Mouse (Mus musculus): ENCODE results near the gene Mfsd6.

DNA sequence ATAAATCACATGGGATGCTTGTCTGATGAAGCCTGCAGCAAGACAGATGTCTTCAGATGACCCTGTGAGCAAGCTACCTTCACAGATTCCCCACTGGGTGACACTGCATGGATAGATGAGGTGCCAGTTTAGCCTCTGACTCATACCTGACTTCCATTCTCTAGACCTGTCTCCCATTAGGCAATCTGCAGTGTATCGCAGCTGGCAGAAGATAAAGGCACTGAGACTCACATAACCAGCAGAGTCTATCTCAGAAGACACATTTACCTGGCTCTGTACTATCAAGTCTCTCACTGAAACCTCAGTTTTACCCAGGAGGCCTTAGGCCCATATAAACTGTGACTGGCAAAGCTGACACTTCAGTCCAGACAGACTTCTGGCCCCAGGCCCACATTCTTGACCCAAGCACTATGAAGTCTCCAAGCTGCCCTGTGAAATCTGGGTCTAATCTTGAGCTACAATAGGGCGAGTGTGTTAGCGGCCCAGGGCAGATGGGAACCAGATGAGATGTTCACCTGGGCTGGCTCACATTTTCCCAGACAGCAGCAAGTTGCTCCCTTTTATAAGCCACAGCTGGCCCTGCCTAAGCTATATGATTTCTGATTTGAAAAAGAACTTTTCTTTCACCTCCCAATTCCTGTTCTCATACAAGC, 74.5 kb downstream of the Mfsd6 start:
- no peak for TF ChIP-seq HCFC1 (IDR thresholded peaks at IDR 0.05; ENCODE audit: low read depth, low read length)
- no peak for TF ChIP-seq KAT2A (conservative IDR thresholded peaks at IDR 0.05; ENCODE audit: low read depth, low read length)
- no peak for TF ChIP-seq CTCF (IDR thresholded peaks at IDR 0.05 in 2 of 3, conservative IDR thresholded peaks at IDR 0.05 in 1 of 3; ENCODE audit: control insufficient read depth in 1 of 3, insufficient read depth in 1 of 3, low read depth in 2 of 3, low read length in 3 of 3, poor library complexity in 1 of 3, severe bottlenecking in 1 of 3)
- TF ChIP-seq JUND (IDR thresholded peaks at IDR 0.05; ENCODE audit: low read depth, low read length): no peak
- 0 out of 4 replicates have a peak, but pooled peaks of 1 of the 2 experiments have one; percentile 11 for TF ChIP-seq EP300 (IDR thresholded peaks at IDR 0.05; ENCODE audit: low read depth in 1 of 2, low read length in 2 of 2)
